Comparison of ENCODE assay signal across 8 mouse cellular contexts in the genomic region with DNA sequence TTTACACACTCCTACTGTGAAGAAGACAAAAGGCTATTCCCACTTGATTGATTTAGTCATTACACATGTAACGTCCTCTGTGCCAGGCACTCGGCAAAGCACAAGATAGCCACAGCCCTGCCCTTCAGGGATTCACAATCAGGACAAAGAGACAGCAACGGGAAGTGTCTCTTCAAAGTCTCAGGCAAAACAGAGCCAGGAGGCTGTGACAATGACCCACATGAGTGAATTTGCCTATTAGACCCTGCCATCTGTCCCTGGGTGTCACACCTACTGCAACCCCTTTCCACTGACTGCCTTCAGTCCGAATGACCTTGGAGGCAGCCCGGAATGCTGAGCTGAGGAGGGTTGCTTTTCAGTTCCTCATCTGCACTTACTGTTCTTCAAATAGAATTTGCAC.
DNase-seq lines count a peak whose midpoint lies in the region; ATAC-seq and TF ChIP-seq lines count a peak whose summit lies in the region.

No protein-coding gene starts in this region.

- intact Hi-C loops in heart, adult 2 months (cut with DNase I), result no loop called here
- intact Hi-C loops in heart, postnatal 10 days (cut with DNase I), result no loop called here

- peak overlapping the region; percentile 5 for H3K27ac ChIP-seq in heart, adult 2 months
- peak overlapping the region; percentile 81 for H3K27ac ChIP-seq in midbrain, postnatal 0 days (ENCODE audit: low read depth, low read length)

- peak in 1 of 2 experiments; percentile 11 for DNase-seq in heart, adult 2 months
- DNase-seq in heart, adult 8-10 months (ENCODE audit: low spot score), result no peak
- DNase-seq in cerebellum, postnatal 36 days, result peak; percentile 6 to 26
- peak; percentile 7 to 29 for DNase-seq in heart, postnatal 10 days
- DNase-seq in midbrain, postnatal 0 days (ENCODE audit: low spot score), result peak; percentile 69
- no peak for DNase-seq in spleen, adult 12 weeks (ENCODE audit: low spot score)
- DNase-seq in kidney, postnatal 36 days, result no peak
- no peak for DNase-seq in kidney, postnatal 10 days

- H3K4me3 ChIP-seq in heart, adult 2 months, result no peak overlapping the region
- peak overlapping the region; percentile 41; the same call in 1 of the 2 replicates for H3K4me3 ChIP-seq in midbrain, postnatal 0 days (ENCODE audit: low read depth, low read length)

- no peaks in the 10 kb centered on the region for H3K27me3 ChIP-seq in heart, adult 2 months (ENCODE audit: control insufficient read depth, insufficient read depth, low read length)
- no peaks in the 10 kb centered on the region for H3K27me3 ChIP-seq in midbrain, postnatal 0 days (ENCODE audit: insufficient read depth, low read length)

- peaks cover 1% of the 10 kb centered on the region; the same call in 1 of the 2 replicates for H3K36me3 ChIP-seq in heart, adult 2 months (ENCODE audit: control insufficient read depth, insufficient read depth, low read length)
- H3K36me3 ChIP-seq in midbrain, postnatal 0 days (ENCODE audit: insufficient read depth, low read length), result no peaks in the 10 kb centered on the region

- 0 out of 2 replicates have a peak, but pooled peaks have one; percentile 4 for ATAC-seq in midbrain, postnatal 0 days (ENCODE audit: low FRiP score)

- WGBS in heart, adult 2 months, result 7% methylated on average over 5 of the region's 5 CpGs
- 5% methylated on average over 5 of the region's 5 CpGs for WGBS in midbrain, postnatal 0 days

- no peak for TF ChIP-seq POLR2A in heart, adult 2 months (IDR thresholded peaks at IDR 0.05; ENCODE audit: insufficient read depth, low read depth, low read length)

- H3K4me2 ChIP-seq in midbrain, postnatal 0 days (ENCODE audit: low read depth, low read length, poor library complexity, severe bottlenecking), result peak overlapping the region; percentile 53

- peaks cover 6% of the 10 kb centered on the region for H3K4me1 ChIP-seq in heart, adult 2 months (ENCODE audit: control insufficient read depth, insufficient read depth, low read length)
- 0 out of 2 replicates have a peak, but pooled peaks cover 10% of the 10 kb centered on the region for H3K4me1 ChIP-seq in midbrain, postnatal 0 days (ENCODE audit: insufficient read depth, low read length)

- TF ChIP-seq EP300 in heart, adult 2 months (IDR thresholded peaks at IDR 0.05; ENCODE audit: insufficient read depth, low read depth, low read length), result no peak

- no peaks in the 10 kb centered on the region for H3K9me3 ChIP-seq in midbrain, postnatal 0 days (ENCODE audit: low read length)

- peaks cover 1% of the 10 kb centered on the region; the same call in 1 of the 2 replicates for H3K79me2 ChIP-seq in heart, adult 2 months (replicated peaks; ENCODE audit: control insufficient read depth, insufficient read depth, low read length)

- H3K9ac ChIP-seq in heart, adult 2 months (ENCODE audit: low read depth, low read length), result no peak overlapping the region
- peak overlapping the region; percentile 45 for H3K9ac ChIP-seq in midbrain, postnatal 0 days (replicated peaks; ENCODE audit: low read length, poor library complexity, severe bottlenecking)

- TF ChIP-seq CTCF in heart, adult 2 months (IDR thresholded peaks at IDR 0.05), result no peak
- no peak for TF ChIP-seq CTCF in midbrain, postnatal 0 days (IDR thresholded peaks at IDR 0.05)

Comparison
In these comparisons a context has a peak if more than half of its experiments do, and no peak if none do; other contexts are left out.
1. DNase-seq: peak in cerebellum, postnatal 36 days (2 of 2), heart, postnatal 10 days (2 of 2) and midbrain, postnatal 0 days (single experiment); none in heart, adult 8-10 months (single experiment), spleen, adult 12 weeks (single experiment), kidney, postnatal 36 days (0 of 2) and kidney, postnatal 10 days (single experiment).